Mouse (Mus musculus) heart, adult 2 months (tissue): Measurements from ENCODE around the gene A830018L16Rik. TPM values are rescaled to one million over a fixed set of nuclear protein-coding genes. Genes with fewer than 3 reads are reported as not detected.
A peak's percentile ranks its signal among the peaks of the same experiment; 100 is the strongest.
"Not testable (repeated sequence)": the region's sequence is repeated elsewhere in the genome, so short reads cannot be mapped to it uniquely, and the experiment has no call there.

Source experiments
- DNase-seq, 2 experiments: peaks; one replicate each; pipeline ENCODE4 v3.0.0; 2021
- H3K27ac ChIP-seq: fragments of 200-600 bp; 2 replicates; pipeline ENCODE4 v1.8.1; 2022
- H3K27me3 ChIP-seq: fragments of 200-500 bp; 2 replicates; pipeline ENCODE4 v1.6.1; 2012; ENCODE audit warnings: mild to moderate bottlenecking, low read length, inconsistent platforms, mixed read lengths; ENCODE audit not compliant: control insufficient read depth, insufficient read depth
- H3K36me3 ChIP-seq: fragments of 200-500 bp; 2 replicates; pipeline ENCODE4 v1.6.1; 2012; ENCODE audit warnings: low read length, inconsistent platforms; ENCODE audit not compliant: control insufficient read depth, insufficient read depth
- H3K4me1 ChIP-seq: fragments of 200-500 bp; 2 replicates; pipeline ENCODE4 v1.6.1; 2011; ENCODE audit warnings: low read length; ENCODE audit not compliant: control insufficient read depth, insufficient read depth
- H3K4me3 ChIP-seq: fragments of 200-600 bp; 2 replicates; pipeline ENCODE4 v1.8.1; 2022
- H3K79me2 ChIP-seq: fragments of 200-500 bp; replicated peaks from 2 replicates; pipeline ENCODE4 v1.6.1; 2012; ENCODE audit warnings: mild to moderate bottlenecking, inconsistent platforms, low read length, moderate library complexity, mixed read lengths; ENCODE audit not compliant: control insufficient read depth, insufficient read depth
- H3K9ac ChIP-seq: fragments of 200-500 bp; 2 replicates; pipeline ENCODE4 v1.6.1; 2012; ENCODE audit warnings: low read depth, mild to moderate bottlenecking, control low read depth, inconsistent platforms, low read length, mixed read lengths
- CTCF ChIP-seq: fragments of 200-600 bp; IDR thresholded peaks from 2 replicates; pipeline ENCODE4 v1.8.1; 2022; ENCODE audit warnings: antibody characterized with exemption, mild to moderate bottlenecking, moderate library complexity
- EP300 ChIP-seq: fragments of 200-500 bp; IDR thresholded peaks from 2 replicates; pipeline ENCODE4 v1.6.1; 2011; ENCODE audit warnings: low read depth, low read length, control low read depth; ENCODE audit not compliant: insufficient read depth
- POLR2A ChIP-seq: fragments of 200-500 bp; IDR thresholded peaks from 2 replicates; pipeline ENCODE4 v1.6.1; 2011; ENCODE audit warnings: mild to moderate bottlenecking, low read depth, low read length, control low read depth; ENCODE audit not compliant: insufficient read depth
- WGBS: fragments of 180-500 bp; shearing (Covaris S2); methylation state at CpG from one replicate; pipeline ENCODE4 v1.1.7; 2018; 5-methylcytosine and 5-hydroxymethylcytosine counted together
- intact Hi-C: fragments of 180-260 bp; cut with DNase I; formaldehyde crosslinking; loops from one replicate; pipeline ENCODE4 v1.15.1; 2025
- polyA plus RNA-seq: library from polyadenylated mRNA; depleted of rRNA; stranded (reverse); fragments of >200 nt; gene quantifications from 2 replicates; pipeline ENCODE4 v1.2.3, GENCODE M21; 2012
- total RNA-seq, 2 experiments: library from RNA; stranded (reverse); gene quantifications; 2 replicates each; pipeline ENCODE4 v1.2.3; 2021

The A830018L16Rik gene
- total and polyA plus RNA-seq, 3 experiments, result 0.18 to 0.61 (median 0.34) TPM

- H3K79me2 ChIP-seq, result no peaks in the 10 kb centered on the region
- H3K36me3 ChIP-seq, result no peaks in the 10 kb centered on the region
- no peaks in the 10 kb centered on the region for H3K27me3 ChIP-seq
- intact Hi-C loops, result no loop called here
- no peak overlapping the region for H3K4me3 ChIP-seq
- no peak overlapping the region for H3K27ac ChIP-seq
- DNase-seq, result no peak
- no peak overlapping the region for H3K9ac ChIP-seq
- TF ChIP-seq EP300, result no peak
- TF ChIP-seq CTCF, result no peak
- no peak for TF ChIP-seq POLR2A
- WGBS, result 60% methylated on average over 2 of the region's 2 CpGs
- no peaks in the 10 kb centered on the region for H3K4me1 ChIP-seq
Observed at GRCm38 (mm10) chr1:11492936-11493335, 79.0 kb downstream of the A830018L16Rik start.

- Histone ChIP-seq H3K4me1 (no peaks in the 10 kb centered on the region), H3K27ac (no peak overlapping the region), H3K9ac (no peak overlapping the region), H3K79me2 (no peaks in the 10 kb centered on the region), H3K36me3 (no peaks in the 10 kb centered on the region), H3K4me3 (no peak overlapping the region), H3K27me3 (no peaks in the 10 kb centered on the region)
- no peak for DNase-seq
- intact Hi-C loops, result no loop called here
- TF ChIP-seq EP300, result no peak
- TF ChIP-seq CTCF, result no peak
- no peak for TF ChIP-seq POLR2A
Observed at GRCm38 (mm10) chr1:11501556-11501955, 87.7 kb downstream of the A830018L16Rik start.

- intact Hi-C loops, H3K27me3 ChIP-seq, H3K4me1 ChIP-seq, H3K27ac ChIP-seq, H3K9ac ChIP-seq, H3K4me3 ChIP-seq, H3K79me2 ChIP-seq, H3K36me3 ChIP-seq, DNase-seq: not testable (repeated sequence)
- 61% methylated on average over 1 of the region's 1 CpGs for WGBS
Observed at GRCm38 (mm10) chr1:11549810-11550209, 135.9 kb downstream of the A830018L16Rik start.

GRCm38 (mm10) chr1:11565309-11565708 is 151.4 kb downstream of the A830018L16Rik start:
- no peaks in the 10 kb centered on the region for H3K79me2 ChIP-seq
- H3K36me3 ChIP-seq, result no peaks in the 10 kb centered on the region
- 13% methylated on average over 6 of the region's 6 CpGs for WGBS
- intact Hi-C loops, result no loop called here
- H3K27ac ChIP-seq, result no peak overlapping the region
- TF ChIP-seq EP300, result no peak
- peak; percentile 55 for TF ChIP-seq CTCF
- no peak for TF ChIP-seq POLR2A
- no peaks in the 10 kb centered on the region for H3K4me1 ChIP-seq
- no peak for DNase-seq
- H3K27me3 ChIP-seq, result no peaks in the 10 kb centered on the region
- no peak overlapping the region for H3K4me3 ChIP-seq
- H3K9ac ChIP-seq, result no peak overlapping the region

- WGBS, result 67% methylated on average over 2 of the region's 2 CpGs
Observed at GRCm38 (mm10) chr1:11566730-11567129, 152.8 kb downstream of the A830018L16Rik start.

GRCm38 (mm10) chr1:11567300-11567885 is 153.5 kb downstream of the A830018L16Rik start:
- Histone ChIP-seq H3K9ac (no peak overlapping the region), H3K36me3 (no peaks in the 10 kb centered on the region), H3K27me3 (no peaks in the 10 kb centered on the region), H3K27ac (no peak overlapping the region), H3K4me3 (no peak overlapping the region), H3K4me1 (no peaks in the 10 kb centered on the region), H3K79me2 (no peaks in the 10 kb centered on the region)
- intact Hi-C loops, result no loop called here
- DNase-seq, result no peak
- TF ChIP-seq POLR2A (no peak), EP300 (no peak), CTCF (no peak)

More at GRCm38 (mm10) chr1:11566730-11567129, 152.8 kb downstream of the A830018L16Rik start:
- intact Hi-C loops, result no loop called here
- no peak overlapping the region for H3K4me3 ChIP-seq
- H3K79me2 ChIP-seq, result no peaks in the 10 kb centered on the region
- TF ChIP-seq CTCF (no peak), POLR2A (no peak), EP300 (no peak)
- H3K27ac ChIP-seq, result no peak overlapping the region
- DNase-seq, result no peak
- H3K4me1 ChIP-seq, result no peaks in the 10 kb centered on the region
- no peak overlapping the region for H3K9ac ChIP-seq
- H3K36me3 ChIP-seq, result no peaks in the 10 kb centered on the region
- no peaks in the 10 kb centered on the region for H3K27me3 ChIP-seq
